Mouse (Mus musculus): ENCODE data around the gene Dctn3.

Dctn3 gene

DNA sequence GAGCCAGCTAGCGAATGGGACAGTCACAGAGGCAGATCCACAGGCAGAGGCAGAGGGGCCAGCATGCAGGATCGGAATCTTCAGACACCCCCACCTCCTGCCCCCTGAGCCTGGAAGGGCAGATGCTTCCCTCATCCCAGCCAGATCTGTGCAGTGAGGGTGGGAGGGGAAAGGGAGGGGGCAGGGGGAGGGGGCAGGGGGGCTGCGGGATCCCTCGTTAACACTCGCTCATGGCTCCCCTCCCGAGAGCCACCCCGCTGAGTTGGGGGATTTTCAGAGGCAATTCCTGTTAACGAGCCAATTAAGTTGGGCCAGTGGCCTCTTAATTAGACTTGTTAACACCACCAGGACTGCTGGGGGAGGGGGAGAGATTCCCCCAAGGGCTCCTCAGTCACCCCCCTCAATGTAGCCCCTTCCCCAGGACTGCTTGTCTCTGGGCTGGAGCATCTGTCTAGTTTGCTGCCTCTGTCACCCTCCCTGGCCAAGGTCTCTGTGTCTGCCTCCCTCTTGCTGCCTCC is 50.9 kb downstream of the Dctn3 start:
- DNase-seq (ENCODE audit: low read depth) = no peak

DNA sequence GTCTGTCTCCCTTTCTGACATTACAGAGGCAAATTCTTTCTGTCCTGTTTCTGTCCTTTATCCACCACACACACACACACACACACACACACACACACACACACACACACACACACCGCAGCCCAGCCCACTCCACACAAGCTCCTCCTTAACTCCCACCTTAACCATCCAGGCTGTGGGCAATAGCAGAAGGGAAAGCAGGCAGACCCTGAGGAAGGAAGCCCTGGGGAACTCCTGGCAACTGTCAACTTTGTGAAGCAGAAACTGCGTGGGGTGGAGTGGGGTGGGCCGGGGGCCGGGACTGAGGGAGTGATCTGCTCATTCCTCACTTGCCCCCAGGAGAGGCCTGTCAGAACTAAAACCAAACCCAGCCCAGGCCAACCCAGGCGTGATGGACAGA is 51.5 kb downstream of the Dctn3 start:
- no peak for DNase-seq (ENCODE audit: low read depth)

DNA sequence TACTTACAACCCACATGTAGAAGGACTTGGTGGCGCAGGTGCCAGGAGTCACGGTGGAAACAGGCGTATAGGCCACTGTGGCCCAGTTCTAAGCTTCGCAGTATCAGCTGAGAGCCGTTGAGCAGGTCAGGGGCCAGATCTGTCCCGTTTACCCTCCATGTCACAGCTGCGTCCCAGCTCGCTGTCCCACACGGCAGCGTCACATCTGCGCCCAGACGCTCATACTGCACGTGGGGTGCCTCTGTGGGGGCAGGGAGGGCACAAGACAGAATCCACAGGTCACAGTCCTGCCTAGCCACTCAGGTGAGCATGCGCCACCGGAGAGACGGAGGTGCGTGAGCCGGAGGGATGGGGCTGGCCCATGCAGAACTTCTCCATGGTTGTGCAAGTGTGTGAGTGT is 52.1 kb downstream of the Dctn3 start:
- no peak for DNase-seq (ENCODE audit: low read depth)

DNA sequence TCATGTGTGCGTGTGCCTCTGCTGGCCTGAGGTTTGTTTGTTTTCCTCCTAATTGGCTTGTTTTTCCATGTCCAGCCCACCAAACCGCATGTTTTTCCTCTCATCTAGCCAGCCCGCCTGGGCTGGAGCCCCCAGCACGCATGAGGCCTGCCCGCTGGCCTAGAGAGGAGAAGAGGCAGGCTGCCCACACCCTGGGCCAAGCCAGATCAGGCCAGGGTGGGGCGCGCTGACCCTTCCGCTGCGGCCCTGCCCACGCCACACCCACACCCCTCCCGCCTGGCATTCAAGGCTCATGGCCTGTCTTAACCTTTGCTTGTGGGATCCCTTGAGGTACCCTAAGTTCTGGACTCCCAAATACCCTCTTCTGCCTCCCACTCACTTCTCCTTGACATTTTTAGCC is 56.3 kb downstream of the Dctn3 start:
- no peak for DNase-seq (ENCODE audit: low read depth)

DNA sequence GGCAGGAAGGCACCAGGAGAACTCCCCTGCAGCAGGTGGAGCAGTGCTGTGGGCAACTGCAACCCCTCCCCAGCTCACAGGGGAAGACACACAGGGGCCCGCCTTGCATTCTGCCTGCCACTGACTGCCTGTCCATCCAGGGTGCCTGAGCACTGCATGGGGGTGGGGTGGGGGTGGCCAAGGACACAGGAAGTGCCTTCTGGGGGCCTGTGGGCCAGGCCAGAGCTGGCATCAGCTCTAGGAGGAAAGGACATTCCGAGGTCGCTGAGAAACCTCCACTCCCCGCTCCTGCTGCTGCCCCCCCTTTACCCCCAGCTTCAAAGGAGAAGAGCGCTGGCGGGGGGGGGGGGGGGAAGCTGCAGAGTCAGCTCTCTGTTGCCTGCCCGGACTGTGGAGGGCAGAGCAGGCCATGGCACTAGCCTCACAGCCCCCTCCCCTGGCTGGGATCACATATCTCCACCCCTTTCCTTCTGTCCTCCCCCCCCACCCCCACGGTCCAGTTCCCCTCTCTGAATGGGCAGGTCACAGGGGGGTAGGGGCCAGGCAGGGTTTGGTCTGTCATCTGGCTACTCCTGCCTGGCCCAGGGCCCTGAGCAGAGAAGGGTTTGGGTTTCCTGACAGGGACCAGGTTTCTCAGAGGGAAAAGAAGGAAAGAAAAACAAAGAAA is 57.8 kb downstream of the Dctn3 start:
- DNase-seq (ENCODE audit: low read depth) = no peak

Data from induced T-regulatory cell, adult 2 months (primary cell).